Mouse (Mus musculus) C2C12 (cell line): ENCODE measurements around the gene Ell.

Source experiments
- CEBPB ChIP-seq: IDR thresholded peaks from one replicate; pipeline ENCODE4 v1.6.1; 2011; ENCODE audit warnings: low read depth, mild to moderate bottlenecking, control low read depth, moderate library complexity
- CTCF ChIP-seq: IDR thresholded peaks from one replicate; pipeline ENCODE4 v1.5.1; 2011; ENCODE audit not compliant: control insufficient read depth, insufficient read depth, insufficient read length
- MAX ChIP-seq: IDR thresholded peaks from one replicate; pipeline ENCODE4 v1.6.1; 2011; ENCODE audit warnings: mild to moderate bottlenecking, control low read depth
- MYOD1 ChIP-seq: IDR thresholded peaks from one replicate; pipeline ENCODE4 v1.6.1; 2011; ENCODE audit warnings: low read depth; ENCODE audit not compliant: control insufficient read depth, insufficient read length
- MYOG ChIP-seq: IDR thresholded peaks from one replicate; pipeline ENCODE4 v1.6.1; 2011; ENCODE audit not compliant: control insufficient read depth, insufficient read length; ENCODE audit errors: extremely low read depth
- USF1 ChIP-seq: IDR thresholded peaks from one replicate; pipeline ENCODE4 v1.6.1; 2011; ENCODE audit warnings: low read depth, mild to moderate bottlenecking, control low read depth, moderate library complexity

GRCm38 (mm10) chr8:70606780-70607602 is 67.7 kb downstream of the Ell start:
- no peak for TF ChIP-seq CTCF
- TF ChIP-seq CEBPB, result no peak
- no peak for TF ChIP-seq USF1
- no peak for TF ChIP-seq MAX
- TF ChIP-seq MYOG, result no peak
- TF ChIP-seq MYOD1, result no peak
